Mouse (Mus musculus) brain, embryonic 14.5 days (tissue): Measurements from ENCODE around the gene Klhl18.

ENCODE experiments used
- CTCF ChIP-seq: fragments of 200-500 bp; IDR thresholded peaks from 2 replicates; pipeline ENCODE4 v1.5.1; 2012; ENCODE audit warnings: inconsistent platforms, mild to moderate bottlenecking, moderate library complexity, borderline replicate concordance; ENCODE audit not compliant: insufficient read depth, insufficient read length; ENCODE audit errors: extremely low read depth
- POLR2A ChIP-seq: fragments of 200-500 bp; IDR thresholded peaks from 2 replicates; pipeline ENCODE4 v1.6.1; 2012; ENCODE audit warnings: mild to moderate bottlenecking, inconsistent platforms, borderline replicate concordance; ENCODE audit not compliant: poor library complexity, insufficient read depth, insufficient read length, severe bottlenecking; ENCODE audit errors: extremely low read depth

- TF ChIP-seq POLR2A: no peak
- TF ChIP-seq CTCF: peak; percentile 39; the same call in 1 of the 2 replicates
Observed at GRCm38 (mm10) chr9:110490913-110491312, 14.4 kb upstream of the Klhl18 start.
